Mouse (Mus musculus): ENCODE measurements around the gene Cdk5rap3.
A peak's percentile ranks its signal among the peaks of the same experiment; 100 is the strongest.

DNA sequence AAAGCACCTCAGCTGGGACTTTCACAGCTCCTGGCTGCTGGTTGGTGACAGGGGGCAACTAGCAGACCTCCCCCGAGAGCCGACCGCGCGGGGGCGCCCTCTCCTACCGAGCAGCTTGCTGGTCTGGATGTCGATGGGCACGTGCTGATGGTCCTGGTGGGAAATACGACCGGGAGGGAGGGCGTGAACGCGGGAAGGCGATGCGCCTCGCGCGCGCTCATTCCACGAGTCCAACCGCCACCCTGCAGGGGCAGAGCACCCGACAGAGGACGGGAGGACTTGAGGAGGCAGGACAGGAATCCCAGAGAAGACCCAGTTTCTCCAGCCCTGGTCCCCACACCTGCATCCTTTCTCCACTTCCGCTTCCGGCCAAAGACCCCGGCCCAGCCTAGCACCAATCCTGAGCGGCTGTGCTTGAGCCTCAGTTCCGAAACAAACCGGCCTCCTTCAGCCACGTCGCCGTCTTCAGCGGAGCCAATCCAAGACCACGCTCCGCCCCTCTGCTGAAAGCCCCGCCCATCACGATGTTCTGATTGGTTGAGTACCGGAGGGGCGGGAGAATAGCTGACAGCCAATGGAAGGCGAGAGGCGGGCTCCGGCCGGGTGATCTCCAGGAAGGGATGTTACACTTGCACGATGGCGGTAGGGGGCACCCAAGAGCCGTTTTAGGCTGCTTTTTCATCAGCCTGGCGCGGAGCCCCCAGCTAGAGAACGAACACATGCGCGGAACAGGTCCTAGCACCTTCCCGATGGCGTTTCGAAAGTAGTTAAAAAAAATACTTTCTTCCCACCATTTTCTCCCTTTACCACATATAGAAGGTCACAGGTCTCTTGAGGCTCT lies at the start of gene Cdk5rap3:
- peak; percentile 82 for TF ChIP-seq CTCF (IDR thresholded peaks at IDR 0.05; ENCODE audit: borderline replicate concordance, control insufficient read depth, extremely low read depth, insufficient read depth, low read length, poor library complexity)
- TF ChIP-seq POLR2A (IDR thresholded peaks at IDR 0.05; ENCODE audit: control insufficient read depth, extremely low read depth, insufficient read depth, low read length, poor library complexity): peak; percentile 86
